Mouse (Mus musculus): ENCODE data around the gene Aldh16a1. TPM values are rescaled to one million over a fixed set of nuclear protein-coding genes. Genes with fewer than 3 reads are reported as not detected.
A peak's percentile ranks its signal among the peaks of the same experiment; 100 is the strongest.
"Not testable (repeated sequence)": the region's sequence is repeated elsewhere in the genome, so short reads cannot be mapped to it uniquely, and the experiment has no call there.

Gene Aldh16a1
- polyA plus RNA-seq, 2 experiments = 17.9 to 23.1 TPM

DNA sequence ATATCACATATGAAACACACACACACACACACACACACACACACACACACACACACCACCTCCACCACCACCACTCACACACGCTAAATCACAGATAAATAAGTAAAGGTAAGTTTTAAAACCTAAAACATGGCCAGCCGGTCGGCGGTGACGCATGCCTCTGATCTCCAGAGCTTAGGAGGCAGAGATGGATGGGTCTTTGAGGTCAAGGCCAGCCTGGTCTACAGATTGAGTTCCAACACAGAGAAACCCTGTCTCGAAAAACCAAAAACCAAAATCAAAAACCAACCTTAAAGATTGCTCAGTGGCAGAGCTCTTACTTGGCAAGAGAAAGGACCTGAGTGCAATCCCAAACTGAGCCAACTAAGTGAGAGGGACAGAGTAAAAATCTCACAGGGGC is 54.3 kb downstream of the Aldh16a1 start:
- H3K4me3 ChIP-seq (ENCODE audit: insufficient read depth in 1 of 2, low read depth in 2 of 2, low read length in 2 of 2) = no peak overlapping the region
- no peaks in the 10 kb centered on the region for H3K27me3 ChIP-seq (ENCODE audit: control insufficient read depth, insufficient read depth, low read length)
- H3K9ac ChIP-seq (replicated peaks) = no peak overlapping the region
- ATAC-seq (ENCODE audit: insufficient read depth) (no peak), DNase-seq (ENCODE audit: low read depth in 3 of 3, low spot score in 3 of 3) (no peak)
- TF ChIP-seq EP300 (IDR thresholded peaks at IDR 0.05; ENCODE audit: low read depth) (no peak), CTCF (IDR thresholded peaks at IDR 0.05; ENCODE audit: low read depth) (no peak)
- peaks cover 0 to 5% of the 10 kb centered on the region in 2 experiments; a peak in 2 of 4 replicates for H3K4me1 ChIP-seq (replicated peaks; ENCODE audit: control insufficient read depth in 2 of 2, insufficient read depth in 2 of 2, low read length in 1 of 2)
- no peaks in the 10 kb centered on the region for H3K9me3 ChIP-seq (ENCODE audit: control insufficient read depth, low read length)
- no peaks in the 10 kb centered on the region for H3K36me3 ChIP-seq (replicated peaks; ENCODE audit: control insufficient read depth, insufficient read depth, low read depth)
- 74% methylated on average over 6 of the region's 6 CpGs for WGBS (ENCODE audit: insufficient replicate concordance)
- H3K4me2 ChIP-seq (ENCODE audit: low read depth) = no peak overlapping the region
- H3K27ac ChIP-seq = no peak overlapping the region

GRCm38 (mm10) chr7:45098541-45099240 is 55.7 kb downstream of the Aldh16a1 start:
- Histone ChIP-seq H3K9ac (replicated peaks) (no peak overlapping the region), H3K4me1 (replicated peaks; ENCODE audit: control insufficient read depth in 2 of 2, insufficient read depth in 2 of 2, low read length in 1 of 2) (no peaks in the 10 kb centered on the region; a peak in 2 of 4 replicates), H3K27ac (no peak overlapping the region), H3K4me3 (ENCODE audit: insufficient read depth in 1 of 2, low read depth in 2 of 2, low read length in 2 of 2) (no peak overlapping the region), H3K27me3 (ENCODE audit: control insufficient read depth, insufficient read depth, low read length) (no peaks in the 10 kb centered on the region), H3K36me3 (replicated peaks; ENCODE audit: control insufficient read depth, insufficient read depth, low read depth) (no peaks in the 10 kb centered on the region), H3K4me2 (ENCODE audit: low read depth) (no peak overlapping the region), H3K9me3 (ENCODE audit: control insufficient read depth, low read length) (no peaks in the 10 kb centered on the region)
- ATAC-seq (ENCODE audit: insufficient read depth) = no peak
- TF ChIP-seq EP300 (IDR thresholded peaks at IDR 0.05; ENCODE audit: low read depth) (no peak), CTCF (IDR thresholded peaks at IDR 0.05; ENCODE audit: low read depth) (peak; percentile 58)
- 77% methylated on average over 8 of the region's 8 CpGs for WGBS (ENCODE audit: insufficient replicate concordance)
- no peak for DNase-seq (ENCODE audit: low read depth in 3 of 3, low spot score in 3 of 3)

- Histone ChIP-seq H3K4me3 (ENCODE audit: insufficient read depth in 1 of 2, low read depth in 2 of 2, low read length in 2 of 2) (no peak overlapping the region), H3K9me3 (ENCODE audit: control insufficient read depth, low read length) (no peaks in the 10 kb centered on the region), H3K27ac (no peak overlapping the region), H3K27me3 (ENCODE audit: control insufficient read depth, insufficient read depth, low read length) (no peaks in the 10 kb centered on the region), H3K36me3 (replicated peaks; ENCODE audit: control insufficient read depth, insufficient read depth, low read depth) (no peaks in the 10 kb centered on the region), H3K4me2 (ENCODE audit: low read depth) (no peak overlapping the region), H3K4me1 (replicated peaks; ENCODE audit: control insufficient read depth in 2 of 2, insufficient read depth in 2 of 2, low read length in 1 of 2) (peaks cover 0 to 6% of the 10 kb centered on the region in 2 experiments; a peak in 2 of 4 replicates), H3K9ac (replicated peaks) (no peak overlapping the region)
- ATAC-seq (ENCODE audit: insufficient read depth) = peak; percentile 35
- TF ChIP-seq EP300 (IDR thresholded peaks at IDR 0.05; ENCODE audit: low read depth) (no peak), CTCF (IDR thresholded peaks at IDR 0.05; ENCODE audit: low read depth) (no peak)
- DNase-seq (ENCODE audit: low read depth in 3 of 3, low spot score in 3 of 3) = no peak
- WGBS (ENCODE audit: insufficient replicate concordance) = 14% methylated on average over 6 of the region's 6 CpGs
Observed at GRCm38 (mm10) chr7:45097479-45097878, 56.9 kb downstream of the Aldh16a1 start.

DNA sequence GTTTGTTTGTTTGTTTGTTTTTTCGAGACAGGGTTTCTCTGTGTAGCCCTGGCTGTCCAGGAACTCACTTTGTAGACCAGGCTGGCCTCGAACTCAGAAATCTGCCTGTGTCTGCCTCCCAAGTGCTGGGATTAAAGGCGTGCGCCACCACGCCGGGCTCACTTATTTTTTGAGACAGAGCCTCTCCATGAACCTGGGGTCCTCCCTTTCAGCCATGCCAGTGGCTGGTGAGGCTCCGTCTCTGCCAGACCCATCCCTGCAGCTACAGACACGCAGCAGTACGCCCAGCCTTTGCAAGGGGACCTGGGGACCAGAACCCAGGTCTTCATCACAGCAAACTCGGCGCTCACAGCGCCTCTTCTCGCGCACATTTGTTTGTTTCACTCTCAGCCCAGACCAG is 58.4 kb downstream of the Aldh16a1 start:
- H3K27me3 ChIP-seq (ENCODE audit: control insufficient read depth, insufficient read depth, low read length); H3K4me3 ChIP-seq (ENCODE audit: insufficient read depth in 1 of 2, low read depth in 2 of 2, low read length in 2 of 2); H3K9me3 ChIP-seq (ENCODE audit: control insufficient read depth, low read length); H3K36me3 ChIP-seq (replicated peaks; ENCODE audit: control insufficient read depth, insufficient read depth, low read depth); H3K4me2 ChIP-seq (ENCODE audit: low read depth); H3K27ac ChIP-seq; H3K9ac ChIP-seq (replicated peaks); DNase-seq (ENCODE audit: low read depth in 3 of 3, low spot score in 3 of 3); ATAC-seq (ENCODE audit: insufficient read depth): not testable (repeated sequence)
- H3K4me1 ChIP-seq (replicated peaks; ENCODE audit: control insufficient read depth in 2 of 2, insufficient read depth in 2 of 2, low read length in 1 of 2) = peaks cover 8 to 14% of the 10 kb centered on the region in 2 experiments; a peak in 3 of 4 replicates
- WGBS (ENCODE audit: insufficient replicate concordance) = 73% methylated on average over 14 of the region's 14 CpGs

DNA sequence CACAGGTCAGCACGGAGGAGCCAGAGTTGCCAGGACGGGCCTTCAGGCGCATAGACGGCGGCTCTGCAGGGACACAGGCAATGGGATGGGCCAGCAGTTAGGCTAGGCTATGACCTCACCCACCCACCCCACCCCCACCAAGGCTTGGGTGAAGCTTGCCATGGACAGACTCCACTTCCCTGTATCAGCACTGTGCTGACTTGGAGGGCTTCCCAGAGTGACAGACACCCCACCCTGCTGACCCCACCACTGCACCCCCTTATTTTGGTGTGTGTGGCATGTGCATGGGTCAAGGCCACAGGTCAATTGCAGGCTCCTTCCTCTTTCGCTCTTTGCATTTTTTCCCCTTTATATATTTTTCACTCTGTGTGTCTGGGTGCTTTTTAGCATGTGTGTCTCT is 59.0 kb downstream of the Aldh16a1 start:
- no peak overlapping the region for H3K4me2 ChIP-seq (ENCODE audit: low read depth)
- no peak for DNase-seq (ENCODE audit: low read depth in 3 of 3, low spot score in 3 of 3)
- 60% methylated on average over 6 of the region's 6 CpGs for WGBS (ENCODE audit: insufficient replicate concordance)
- no peak overlapping the region for H3K9ac ChIP-seq (replicated peaks)
- no peaks in the 10 kb centered on the region for H3K9me3 ChIP-seq (ENCODE audit: control insufficient read depth, low read length)
- no peaks in the 10 kb centered on the region for H3K27me3 ChIP-seq (ENCODE audit: control insufficient read depth, insufficient read depth, low read length)
- H3K4me1 ChIP-seq (replicated peaks; ENCODE audit: control insufficient read depth in 2 of 2, insufficient read depth in 2 of 2, low read length in 1 of 2) = peaks cover 9 to 20% of the 10 kb centered on the region in 2 experiments; a peak in 3 of 4 replicates
- H3K4me3 ChIP-seq (ENCODE audit: insufficient read depth in 1 of 2, low read depth in 2 of 2, low read length in 2 of 2) = no peak overlapping the region
- no peak overlapping the region for H3K27ac ChIP-seq
- no peaks in the 10 kb centered on the region for H3K36me3 ChIP-seq (replicated peaks; ENCODE audit: control insufficient read depth, insufficient read depth, low read depth)
- no peak for ATAC-seq (ENCODE audit: insufficient read depth)
- TF ChIP-seq EP300 (IDR thresholded peaks at IDR 0.05; ENCODE audit: low read depth) = no peak
- TF ChIP-seq CTCF (IDR thresholded peaks at IDR 0.05; ENCODE audit: low read depth) = no peak
